Mouse (Mus musculus): ENCODE measurements around the gene Zmynd8. TPM values are rescaled to one million over a fixed set of nuclear protein-coding genes. Genes with fewer than 3 reads are reported as not detected.

The Zmynd8 gene
- total and polyA plus RNA-seq, 3 experiments, result 54.5 to 153 (median 82.4) TPM

DNA sequence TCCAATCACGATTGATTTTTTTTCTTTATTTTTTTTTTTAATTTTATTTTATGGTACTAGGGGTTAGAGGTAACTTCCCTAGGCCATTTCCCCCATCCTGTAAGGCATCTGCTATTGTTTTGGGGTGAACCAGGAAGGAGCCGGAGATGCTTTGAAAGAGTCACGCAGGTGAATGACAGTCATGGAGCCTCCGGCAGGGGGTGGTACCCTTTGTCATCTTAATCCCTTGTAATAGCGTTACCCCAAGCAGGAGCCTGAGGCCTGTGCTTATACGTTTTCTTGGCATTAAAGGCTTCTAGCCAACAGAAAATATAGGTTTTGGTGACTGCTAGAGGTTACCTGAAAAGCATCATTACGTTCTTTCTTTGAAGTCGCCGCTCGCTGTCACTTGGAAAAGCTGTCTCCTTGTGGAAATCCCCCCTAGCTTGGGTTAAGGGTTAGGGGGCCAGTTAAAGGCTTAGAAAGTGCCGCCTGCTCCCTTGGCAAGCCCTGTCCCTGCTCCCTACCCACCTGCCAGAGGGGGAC lies 157.2 kb downstream of the Zmynd8 start:
- ATAC-seq (ENCODE audit: extremely low read depth, insufficient number of reproducible peaks, low FRiP score, poor library complexity, severe bottlenecking) (no peak), DNase-seq (ENCODE audit: low spot score) (no peak)
- H3K27me3 ChIP-seq (ENCODE audit: insufficient read depth, low read length), result peaks cover 3% of the 10 kb centered on the region; the same call in 1 of the 2 replicates
- no peak overlapping the region for H3K4me3 ChIP-seq (ENCODE audit: low read depth, low read length)
- TF ChIP-seq GATA2 (IDR thresholded peaks at IDR 0.05; ENCODE audit: borderline replicate concordance, low read depth, low read length), result no peak
- no peak for TF ChIP-seq TAL1 (conservative IDR thresholded peaks at IDR 0.05; ENCODE audit: low read depth, low read length)
- no peak for TF ChIP-seq GATA1 (IDR thresholded peaks at IDR 0.05; ENCODE audit: borderline replicate concordance, low read length)
- TF ChIP-seq CTCF (IDR thresholded peaks at IDR 0.05; ENCODE audit: low read depth, low read length), result no peak
- TF ChIP-seq POLR2AphosphoS5 (IDR thresholded peaks at IDR 0.05; ENCODE audit: insufficient replicate concordance, low read depth, low read length), result no peak
- H3K9me3 ChIP-seq (replicated peaks), result no peaks in the 10 kb centered on the region
- no peaks in the 10 kb centered on the region for H3K4me1 ChIP-seq (ENCODE audit: insufficient read depth, low read depth, low read length)
- H3K36me3 ChIP-seq (replicated peaks), result no peaks in the 10 kb centered on the region

DNA sequence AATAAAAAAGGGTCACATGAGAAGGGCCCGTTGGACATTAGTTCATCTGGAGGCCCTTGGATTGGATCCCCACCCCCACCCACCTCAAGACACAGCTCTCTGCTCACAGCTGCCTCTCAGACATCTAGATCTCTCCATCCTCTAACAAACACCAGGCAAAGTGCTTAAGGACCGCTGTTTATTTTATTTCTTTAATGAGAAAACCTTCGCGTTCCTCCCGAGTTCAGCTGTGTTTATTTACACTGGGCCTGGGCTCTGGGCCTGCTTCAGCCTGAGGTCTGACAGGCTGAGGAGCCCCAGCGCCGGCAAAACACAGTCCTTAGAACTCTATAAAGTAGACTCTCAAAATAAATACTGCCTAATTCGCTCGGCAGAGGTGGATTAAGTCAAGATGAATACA lies 157.8 kb downstream of the Zmynd8 start:
- DNase-seq (ENCODE audit: low spot score) (no peak), ATAC-seq (ENCODE audit: extremely low read depth, insufficient number of reproducible peaks, low FRiP score, poor library complexity, severe bottlenecking) (no peak)
- peaks cover 3% of the 10 kb centered on the region; the same call in 1 of the 2 replicates for H3K27me3 ChIP-seq (ENCODE audit: insufficient read depth, low read length)
- H3K4me1 ChIP-seq (ENCODE audit: insufficient read depth, low read depth, low read length), result no peaks in the 10 kb centered on the region
- TF ChIP-seq GATA1 (IDR thresholded peaks at IDR 0.05; ENCODE audit: borderline replicate concordance, low read length), result no peak
- no peak for TF ChIP-seq POLR2AphosphoS5 (IDR thresholded peaks at IDR 0.05; ENCODE audit: insufficient replicate concordance, low read depth, low read length)
- no peak for TF ChIP-seq GATA2 (IDR thresholded peaks at IDR 0.05; ENCODE audit: borderline replicate concordance, low read depth, low read length)
- TF ChIP-seq TAL1 (conservative IDR thresholded peaks at IDR 0.05; ENCODE audit: low read depth, low read length), result no peak
- TF ChIP-seq CTCF (IDR thresholded peaks at IDR 0.05; ENCODE audit: low read depth, low read length), result no peak
- H3K36me3 ChIP-seq (replicated peaks), result no peaks in the 10 kb centered on the region
- H3K9me3 ChIP-seq (replicated peaks), result no peaks in the 10 kb centered on the region
- H3K4me3 ChIP-seq (ENCODE audit: low read depth, low read length), result no peak overlapping the region

DNA sequence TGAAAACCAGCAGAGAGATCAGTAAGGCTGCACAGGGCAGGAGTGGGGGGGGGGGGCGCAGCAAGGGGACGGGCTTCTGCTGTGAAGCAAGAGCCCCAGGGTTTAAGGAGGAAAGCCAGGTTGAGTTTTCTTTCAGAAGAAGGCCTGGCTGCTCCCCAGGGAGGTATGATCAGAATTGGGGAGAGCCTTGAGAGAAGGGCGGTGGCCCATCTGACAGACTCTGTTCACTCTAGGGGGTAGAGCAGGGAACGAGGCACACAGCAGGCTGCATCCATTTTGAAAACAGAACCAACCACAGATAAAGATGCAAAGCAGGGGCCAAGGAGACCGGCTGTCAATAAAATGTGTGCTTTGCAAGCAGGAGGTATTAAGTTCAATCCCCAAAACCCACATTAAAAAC lies 158.4 kb downstream of the Zmynd8 start:
- no peaks in the 10 kb centered on the region for H3K36me3 ChIP-seq (replicated peaks)
- no peak overlapping the region for H3K4me3 ChIP-seq (ENCODE audit: low read depth, low read length)
- TF ChIP-seq GATA1 (IDR thresholded peaks at IDR 0.05; ENCODE audit: borderline replicate concordance, low read length), result no peak
- TF ChIP-seq POLR2AphosphoS5 (IDR thresholded peaks at IDR 0.05; ENCODE audit: insufficient replicate concordance, low read depth, low read length), result no peak
- TF ChIP-seq GATA2 (IDR thresholded peaks at IDR 0.05; ENCODE audit: borderline replicate concordance, low read depth, low read length), result no peak
- TF ChIP-seq TAL1 (conservative IDR thresholded peaks at IDR 0.05; ENCODE audit: low read depth, low read length), result no peak
- TF ChIP-seq CTCF (IDR thresholded peaks at IDR 0.05; ENCODE audit: low read depth, low read length), result no peak
- H3K9me3 ChIP-seq (replicated peaks), result no peaks in the 10 kb centered on the region
- DNase-seq (ENCODE audit: low spot score) (no peak), ATAC-seq (ENCODE audit: extremely low read depth, insufficient number of reproducible peaks, low FRiP score, poor library complexity, severe bottlenecking) (no peak)
- H3K27me3 ChIP-seq (ENCODE audit: insufficient read depth, low read length), result no peaks in the 10 kb centered on the region
- no peaks in the 10 kb centered on the region for H3K4me1 ChIP-seq (ENCODE audit: insufficient read depth, low read depth, low read length)

DNA sequence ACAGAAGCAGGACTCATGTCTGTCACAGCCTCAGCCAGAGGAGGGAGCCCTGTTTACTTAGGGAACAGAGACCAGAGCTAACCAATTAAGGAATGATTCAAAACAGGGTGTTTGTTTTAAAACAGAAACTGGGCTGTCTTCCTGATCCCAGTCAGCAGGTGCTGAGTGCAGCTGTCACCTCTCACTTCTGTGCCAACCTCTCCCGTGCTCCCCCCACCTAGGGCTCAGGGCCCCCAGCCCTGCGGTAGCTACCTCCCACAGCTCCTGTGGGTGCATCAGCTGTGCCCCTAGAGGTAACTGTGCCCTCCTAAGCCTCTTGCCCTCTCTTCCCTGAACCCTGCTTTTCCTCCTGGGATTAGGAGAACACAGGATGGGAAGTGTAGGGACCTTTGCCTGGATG lies 162.5 kb downstream of the Zmynd8 start:
- H3K4me3 ChIP-seq (ENCODE audit: low read depth, low read length), result no peak overlapping the region
- no peak for TF ChIP-seq TAL1 (conservative IDR thresholded peaks at IDR 0.05; ENCODE audit: low read depth, low read length)
- TF ChIP-seq CTCF (IDR thresholded peaks at IDR 0.05; ENCODE audit: low read depth, low read length), result no peak
- TF ChIP-seq GATA2 (IDR thresholded peaks at IDR 0.05; ENCODE audit: borderline replicate concordance, low read depth, low read length), result no peak
- no peak for TF ChIP-seq GATA1 (IDR thresholded peaks at IDR 0.05; ENCODE audit: borderline replicate concordance, low read length)
- TF ChIP-seq POLR2AphosphoS5 (IDR thresholded peaks at IDR 0.05; ENCODE audit: insufficient replicate concordance, low read depth, low read length), result no peak
- DNase-seq (ENCODE audit: low spot score) (no peak), ATAC-seq (ENCODE audit: extremely low read depth, insufficient number of reproducible peaks, low FRiP score, poor library complexity, severe bottlenecking) (no peak)
- no peaks in the 10 kb centered on the region for H3K27me3 ChIP-seq (ENCODE audit: insufficient read depth, low read length)
- no peaks in the 10 kb centered on the region for H3K36me3 ChIP-seq (replicated peaks)
- H3K4me1 ChIP-seq (ENCODE audit: insufficient read depth, low read depth, low read length), result no peaks in the 10 kb centered on the region
- no peaks in the 10 kb centered on the region for H3K9me3 ChIP-seq (replicated peaks)

Other genes with a start within 250 kb of the Zmynd8 start
- 16.6 and 17.9 TPM in 2 replicates for gene Ncoa3, start 93.6 kb upstream of the Zmynd8 start, total RNA-seq (2014; fragmentation: Nextera tagmentation)
- gene Ncoa3, start 93.6 kb upstream of the Zmynd8 start, total RNA-seq (2017), result 13.6 and 14.6 TPM in 2 replicates
- gene Ncoa3, start 93.6 kb upstream of the Zmynd8 start, polyA plus RNA-seq (2012), result 6.4 and 8.2 TPM in 2 replicates

All from G1E (cell line).